Comparison of ENCODE assay signal across 18 mouse cellular contexts in genomic region chr6:113910411-113911055, GRCm38 (mm10).
DNase-seq lines count a peak whose midpoint lies in the region; ATAC-seq lines count a peak whose summit lies in the region.
"Had no signal": no experiment of that assay in that cellular context is flagged by ENCODE, and none has a peak within 500 bp of the region (broad histone marks: within the 10 kb centered on the region; RNA-seq: fewer than 3 reads in every experiment).

No protein-coding gene starts in this region.

- no peaks in the 10 kb centered on the region for H3K4me1 ChIP-seq in hindbrain, embryonic 16.5 days (ENCODE audit: control insufficient read depth, insufficient read depth, low read depth, low read length)
- H3K4me1 ChIP-seq in hindbrain, embryonic 13.5 days (replicated peaks), result no peaks in the 10 kb centered on the region
- no peaks in the 10 kb centered on the region for H3K4me1 ChIP-seq in forebrain, embryonic 12.5 days
- H3K4me1 ChIP-seq: heart, embryonic 13.5 days; midbrain, embryonic 10.5 days; neural tube, embryonic 15.5 days had no signal

- H3K9ac ChIP-seq in hindbrain, embryonic 16.5 days (ENCODE audit: low read depth, low read length), result no peak overlapping the region
- H3K9ac ChIP-seq in hindbrain, embryonic 13.5 days, result no peak overlapping the region
- H3K9ac ChIP-seq in forebrain, embryonic 12.5 days, result no peak overlapping the region
- H3K9ac ChIP-seq: heart, embryonic 13.5 days; neural tube, embryonic 15.5 days had no signal

- no peak overlapping the region for H3K27ac ChIP-seq in hindbrain, embryonic 16.5 days (ENCODE audit: low read depth, low read length)
- no peak overlapping the region for H3K27ac ChIP-seq in hindbrain, embryonic 13.5 days
- no peak overlapping the region for H3K27ac ChIP-seq in forebrain, embryonic 12.5 days
- H3K27ac ChIP-seq: heart, embryonic 13.5 days; kidney, postnatal 0 days; midbrain, embryonic 10.5 days; neural tube, embryonic 15.5 days had no signal

- peak; percentile 55 for ATAC-seq in hindbrain, embryonic 16.5 days
- ATAC-seq in hindbrain, embryonic 13.5 days (ENCODE audit: low FRiP score), result no peak
- no peak for ATAC-seq in forebrain, embryonic 12.5 days (ENCODE audit: low FRiP score)
- ATAC-seq: forebrain, embryonic 16.5 days had no signal

- H3K4me3 ChIP-seq in hindbrain, embryonic 16.5 days (ENCODE audit: low read length), result no peak overlapping the region
- H3K4me3 ChIP-seq in hindbrain, embryonic 13.5 days, result no peak overlapping the region
- H3K4me3 ChIP-seq in forebrain, embryonic 12.5 days (replicated peaks), result no peak overlapping the region
- H3K4me3 ChIP-seq: heart, embryonic 13.5 days; midbrain, embryonic 10.5 days; neural tube, embryonic 15.5 days had no signal

- no peaks in the 10 kb centered on the region for H3K36me3 ChIP-seq in hindbrain, embryonic 16.5 days (ENCODE audit: control insufficient read depth, insufficient read depth, low read length)
- no peaks in the 10 kb centered on the region for H3K36me3 ChIP-seq in hindbrain, embryonic 13.5 days
- H3K36me3 ChIP-seq in forebrain, embryonic 12.5 days (replicated peaks), result no peaks in the 10 kb centered on the region
- H3K36me3 ChIP-seq: heart, embryonic 13.5 days; midbrain, embryonic 10.5 days; neural tube, embryonic 15.5 days had no signal

- H3K9me3 ChIP-seq in hindbrain, embryonic 16.5 days (ENCODE audit: control insufficient read depth, low read length), result no peaks in the 10 kb centered on the region
- H3K9me3 ChIP-seq in hindbrain, embryonic 13.5 days, result no peaks in the 10 kb centered on the region
- H3K9me3 ChIP-seq in forebrain, embryonic 12.5 days, result no peaks in the 10 kb centered on the region
- H3K9me3 ChIP-seq: heart, embryonic 13.5 days; midbrain, embryonic 10.5 days; neural tube, embryonic 15.5 days had no signal

- 75% methylated on average over 3 of the region's 3 CpGs for WGBS in hindbrain, embryonic 16.5 days
- 79% methylated on average over 3 of the region's 3 CpGs for WGBS in hindbrain, embryonic 13.5 days
- 90% methylated on average over 3 of the region's 3 CpGs for WGBS in forebrain, embryonic 12.5 days

- H3K4me2 ChIP-seq in hindbrain, embryonic 16.5 days (ENCODE audit: low read length), result no peak overlapping the region
- H3K4me2 ChIP-seq in hindbrain, embryonic 13.5 days, result no peak overlapping the region
- H3K4me2 ChIP-seq in forebrain, embryonic 12.5 days, result no peak overlapping the region
- H3K4me2 ChIP-seq: heart, embryonic 13.5 days; neural tube, embryonic 15.5 days had no signal

- H3K27me3 ChIP-seq in hindbrain, embryonic 16.5 days (replicated peaks; ENCODE audit: control insufficient read depth, insufficient read depth, low read length), result no peaks in the 10 kb centered on the region
- no peaks in the 10 kb centered on the region; the same call in 1 of the 2 replicates for H3K27me3 ChIP-seq in hindbrain, embryonic 13.5 days
- peaks cover 3% of the 10 kb centered on the region; the same call in 1 of the 2 replicates for H3K27me3 ChIP-seq in forebrain, embryonic 12.5 days
- H3K27me3 ChIP-seq: neural tube, embryonic 15.5 days had no signal

- peak; percentile 13 for DNase-seq in lung, postnatal 25 days (ENCODE audit: low spot score)
- no peak for DNase-seq in lung, postnatal 4 days
- peak; percentile 62 for DNase-seq in cerebellum, adult 9-11 months
- peak; percentile 9 for DNase-seq in ovary, postnatal 14 days (ENCODE audit: low spot score)
- DNase-seq: adrenal gland, postnatal 25 days; gastrocnemius, postnatal 10 days; heart, postnatal 14 days; kidney, adult 2 months; layer of hippocampus, adult 9-11 months; thymus, postnatal 14 days had no signal

Comparison
In these comparisons a context has a peak if more than half of its experiments do, and no peak if none do; other contexts are left out.
1. DNase-seq: peak in lung, postnatal 25 days (single experiment), cerebellum, adult 9-11 months (single experiment) and ovary, postnatal 14 days (single experiment); none in lung, postnatal 4 days (0 of 2).